Mouse (Mus musculus) MEL (cell line): ENCODE results near the gene Aunip.

Experiments
- CTCF ChIP-seq, 3 experiments: IDR thresholded peaks in 2 of 3; conservative IDR thresholded peaks in 1 of 3; 2 replicates each; pipeline ENCODE4 v1.5.1; 2011 to 2012; ENCODE audit warnings: low read length in 3 of 3, low read depth in 2 of 3, mild to moderate bottlenecking in 2 of 3, improper control_type of control experiment in 1 of 3, inconsistent platforms in 1 of 3, mixed read lengths in 1 of 3, moderate library complexity in 1 of 3; ENCODE audit not compliant: control insufficient read depth in 1 of 3, insufficient read depth in 1 of 3, poor library complexity in 1 of 3, severe bottlenecking in 1 of 3
- GATA1 ChIP-seq: IDR thresholded peaks from 2 replicates; pipeline ENCODE4 v1.6.1; 2011; ENCODE audit warnings: low read depth, low read length, improper control_type of control experiment
- MEF2A ChIP-seq: IDR thresholded peaks from 2 replicates; pipeline ENCODE4 v1.6.1; 2014; ENCODE audit warnings: low read depth, mild to moderate bottlenecking, inconsistent platforms, low read length, improper control_type of control experiment; ENCODE audit not compliant: poor library complexity, insufficient replicate concordance, severe bottlenecking; ENCODE audit errors: extremely low read depth
- POLR2A ChIP-seq, 2 experiments: IDR thresholded peaks; 2 replicates each; pipeline ENCODE4 v1.6.1; 2011 to 2012; ENCODE audit warnings: low read length in 2 of 2, mild to moderate bottlenecking in 2 of 2, control low read depth in 1 of 2, improper control_type of control experiment in 1 of 2, low read depth in 1 of 2, moderate library complexity in 1 of 2; ENCODE audit not compliant: control insufficient read depth in 1 of 2, insufficient read depth in 1 of 2, poor library complexity in 1 of 2
- POLR2AphosphoS5 ChIP-seq: IDR thresholded peaks from 2 replicates; pipeline ENCODE4 v1.6.1; 2012; ENCODE audit warnings: low read depth, borderline replicate concordance, mild to moderate bottlenecking, inconsistent platforms, low read length, moderate library complexity, mixed read lengths
- TAL1 ChIP-seq: IDR thresholded peaks from 2 replicates; pipeline ENCODE4 v1.6.1; 2012; ENCODE audit warnings: mild to moderate bottlenecking, inconsistent platforms, low read length, moderate library complexity, mixed read lengths
- UBTF ChIP-seq: IDR thresholded peaks from 2 replicates; pipeline ENCODE4 v1.6.1; 2012; ENCODE audit warnings: low read depth, mild to moderate bottlenecking, inconsistent platforms, low read length, improper control_type of control experiment, moderate library complexity, borderline replicate concordance; ENCODE audit not compliant: insufficient read depth
- ZMIZ1 ChIP-seq: IDR thresholded peaks from 2 replicates; pipeline ENCODE4 v1.6.1; 2012; ENCODE audit warnings: low read depth, mild to moderate bottlenecking, inconsistent platforms, low read length, improper control_type of control experiment, moderate library complexity

- TF ChIP-seq GATA1 (no peak), POLR2AphosphoS5 (no peak), CTCF (IDR thresholded peaks at IDR 0.05 in 2 of 3, conservative IDR thresholded peaks at IDR 0.05 in 1 of 3; ENCODE audit: control insufficient read depth in 1 of 3, insufficient read depth in 1 of 3, low read depth in 2 of 3, low read length in 3 of 3, poor library complexity in 1 of 3, severe bottlenecking in 1 of 3) (no peak), ZMIZ1 (no peak), MEF2A (no peak), POLR2A (IDR thresholded peaks at IDR 0.05; ENCODE audit: control insufficient read depth in 1 of 2, insufficient read depth in 1 of 2, low read depth in 1 of 2, low read length in 2 of 2, poor library complexity in 1 of 2) (no peak), UBTF (no peak), TAL1 (no peak)
Observed at GRCm38 (mm10) chr4:134466381-134467262, 44.2 kb upstream of the Aunip start.
